Mouse (Mus musculus) kidney, postnatal 14 days (tissue): ENCODE data around the gene Olfr983.
A peak's percentile ranks its signal among the peaks of the same experiment; 100 is the strongest.

Source experiments
- DNase-seq: peaks from one replicate; pipeline ENCODE4 v3.0.0; 2022; ENCODE audit warnings: mixed read lengths

The Olfr983 gene

GRCm38 (mm10) chr9:40093495-40093894, at the start of gene Olfr983:
Olfr983 (minus strand) TSS chr9:40093595.
- DNase-seq = no peak

GRCm38 (mm10) chr9:40141544-40141943, 48.1 kb upstream of the Olfr983 start:
- DNase-seq = no peak

- no peak for DNase-seq
Observed at GRCm38 (mm10) chr9:40139484-40139883, 46.1 kb upstream of the Olfr983 start.

DNA sequence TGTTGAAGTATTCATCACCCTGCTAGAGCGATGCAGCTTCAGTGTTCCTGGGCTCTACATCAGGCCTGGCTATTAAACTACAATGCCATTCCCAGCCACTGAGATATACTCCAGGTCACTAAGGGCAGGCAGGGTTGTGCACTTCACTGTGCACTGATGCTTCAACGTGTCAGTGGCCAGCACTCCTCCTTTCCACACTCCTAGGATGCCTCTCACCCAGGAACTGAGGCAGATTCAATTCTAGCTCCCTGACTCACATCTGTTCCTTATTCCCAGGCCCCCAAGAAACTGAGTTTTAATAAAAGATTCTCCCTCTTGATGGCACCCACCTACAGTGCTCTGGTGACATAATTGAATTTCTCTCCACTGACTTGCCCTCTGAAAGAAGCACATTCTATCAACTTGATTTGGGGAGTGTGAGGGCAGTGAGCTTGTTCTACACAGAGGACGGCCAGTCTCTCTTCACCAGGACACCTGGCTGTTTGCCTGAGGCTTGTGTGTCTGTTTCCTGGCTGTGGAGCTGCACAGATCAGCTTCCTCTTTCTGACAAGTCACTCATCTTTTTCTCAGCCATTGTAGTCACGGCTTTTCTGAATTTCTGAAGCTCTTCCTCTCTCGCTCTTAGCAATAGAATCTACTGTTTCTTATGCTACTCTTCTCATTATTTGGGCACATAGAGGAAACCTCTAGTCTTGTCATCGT, 43.7 kb upstream of the Olfr983 start:
- peak; percentile 8 for DNase-seq

DNA sequence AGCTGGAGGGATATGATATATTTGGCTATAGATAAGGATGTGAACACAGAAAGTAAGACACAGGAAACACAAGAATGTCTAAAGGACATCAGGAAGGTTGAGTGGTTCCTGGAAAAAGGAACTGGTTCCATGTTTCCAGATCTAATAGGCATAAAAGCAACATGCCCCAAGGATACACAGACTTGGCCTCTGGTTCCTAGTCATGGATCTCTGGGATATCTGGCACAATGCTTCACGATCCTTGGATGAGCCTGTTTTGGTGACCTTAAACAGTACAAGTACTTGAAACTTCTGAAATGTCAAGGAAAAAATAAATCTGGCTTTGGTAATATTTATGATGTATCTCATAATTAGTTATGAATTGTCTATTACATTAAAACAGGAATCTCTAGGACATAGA, 37.2 kb upstream of the Olfr983 start:
- DNase-seq = no peak

DNA sequence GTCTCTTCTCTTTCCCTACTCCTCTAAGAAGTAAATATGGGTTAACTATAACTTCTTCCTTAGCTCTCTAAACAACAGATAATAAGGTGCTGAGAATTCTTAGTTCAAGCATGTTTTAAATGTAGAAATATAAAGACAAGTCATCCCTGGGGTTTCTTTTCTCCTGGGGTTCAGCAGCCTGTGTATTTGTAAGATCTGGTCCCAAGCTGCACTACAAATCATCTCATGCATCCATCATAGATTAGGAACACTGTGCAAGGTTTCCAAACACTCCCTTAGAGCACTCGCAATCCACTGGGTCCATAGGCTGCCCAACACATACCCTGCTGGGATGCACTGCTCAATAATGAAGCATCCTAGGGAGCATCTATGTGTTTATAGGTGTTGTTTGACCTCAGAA, 36.7 kb upstream of the Olfr983 start, which contains the start of gene Olfr985:
Gene Olfr985 (minus strand): TSS at position 101 of the 400 bp plus-strand sequence.
- no peak for DNase-seq

DNA sequence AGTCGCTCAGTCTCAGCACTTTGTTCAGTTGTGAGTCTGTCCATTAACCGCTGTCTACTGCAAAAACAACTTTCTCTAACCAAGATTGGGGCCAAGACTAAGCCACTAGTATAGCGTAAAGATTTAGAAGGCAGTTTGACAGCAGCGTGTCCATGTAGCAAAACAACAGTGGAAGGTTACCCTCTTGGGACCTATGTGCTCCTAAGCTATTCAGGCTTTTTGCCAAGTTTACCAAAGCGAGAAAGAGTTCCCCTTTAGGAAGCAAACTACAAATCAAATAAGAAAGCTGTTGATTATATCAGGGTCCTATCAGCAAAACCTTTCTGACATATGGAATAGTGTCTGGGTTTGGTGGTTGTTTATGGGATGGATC, 23.9 kb upstream of the Olfr983 start:
- DNase-seq = peak; percentile 3

DNA sequence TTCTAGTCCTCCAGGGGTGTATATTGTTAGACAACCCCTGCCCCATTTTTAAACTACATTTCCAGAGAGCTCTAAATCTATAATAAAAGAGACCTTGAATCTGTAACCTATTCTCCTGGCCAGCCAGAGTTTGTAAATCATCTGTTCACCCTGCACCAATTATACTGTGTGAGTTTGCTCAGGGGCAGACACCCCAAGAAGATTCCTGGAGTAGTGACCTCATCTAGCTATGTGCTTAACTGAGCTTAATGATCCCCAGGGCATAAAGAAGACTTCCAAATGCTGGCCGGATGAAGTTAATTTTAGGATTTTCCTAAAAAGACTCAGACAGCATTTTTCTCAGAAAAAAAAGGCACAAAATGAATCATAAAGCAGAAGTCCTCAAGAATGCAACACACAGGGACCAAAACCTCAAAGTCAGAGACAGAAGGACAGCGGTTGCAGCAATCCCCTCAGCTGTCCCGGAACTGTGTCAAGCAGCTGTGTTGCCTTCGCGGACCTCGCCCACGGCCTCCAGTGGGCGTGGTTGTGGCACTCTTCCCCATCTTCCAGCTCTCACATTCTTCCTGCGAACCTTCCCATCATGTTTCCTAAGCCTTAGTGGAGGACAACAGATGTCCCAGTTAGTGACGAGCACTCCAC, 23.4 kb upstream of the Olfr983 start:
- peak; percentile 62 for DNase-seq

GRCm38 (mm10) chr9:40114106-40114505, 20.7 kb upstream of the Olfr983 start, which contains the start of gene Olfr984:
Olfr984 (minus strand) TSS chr9:40114206.
- DNase-seq = no peak

GRCm38 (mm10) chr9:40094769-40095168, 1.4 kb upstream of the Olfr983 start:
- DNase-seq = no peak

DNA sequence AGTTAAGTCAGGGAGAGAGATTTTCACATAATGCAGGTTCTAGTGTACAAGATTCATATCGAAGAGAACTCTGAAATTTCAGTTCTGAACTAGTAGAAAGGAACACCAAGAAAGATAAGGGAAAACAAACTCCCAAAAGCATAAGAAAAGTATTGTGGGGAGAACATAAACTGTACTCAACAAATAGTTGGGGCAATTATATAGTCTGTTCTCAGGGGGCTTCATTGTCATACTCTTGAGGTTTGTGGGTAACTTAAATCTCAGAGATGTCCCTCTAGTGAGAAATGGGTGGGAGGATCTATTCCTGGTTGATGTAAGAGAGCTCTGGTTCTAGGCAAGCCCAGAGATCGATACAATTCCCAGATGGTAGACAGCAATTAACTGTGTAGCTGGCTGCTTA, 19.9 kb downstream of the Olfr983 start, which contains the start of gene Olfr982:
Gene Olfr982 (plus strand): TSS at position 301 of the 400 bp plus-strand sequence.
- DNase-seq = no peak

DNA sequence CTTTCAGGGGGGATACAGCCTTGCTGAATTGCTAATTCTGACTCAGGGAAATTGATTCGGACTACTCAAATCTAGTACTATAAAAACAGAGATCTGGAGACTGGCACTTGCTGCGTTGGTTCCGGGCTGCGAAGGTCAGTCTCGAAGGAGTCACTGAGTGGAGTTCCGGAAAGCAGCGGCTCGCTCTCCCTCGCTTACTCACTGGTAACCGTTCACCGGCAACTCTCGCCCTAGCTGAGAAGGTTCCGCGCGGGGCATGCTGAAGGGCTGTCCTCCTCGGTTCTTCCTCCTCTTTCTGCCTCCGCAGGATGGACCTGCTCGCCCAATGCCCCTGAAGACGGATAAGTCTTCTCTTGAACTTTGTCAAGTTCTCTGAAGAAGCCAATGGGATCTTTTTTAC, 43.3 kb downstream of the Olfr983 start:
- no peak for DNase-seq
